Mouse (Mus musculus): ENCODE results near the gene Thra.

GRCm38 (mm10) chr11:98808417-98808816 is 68.0 kb downstream of the Thra start:
- TF ChIP-seq EP300 (IDR thresholded peaks at IDR 0.05; ENCODE audit: insufficient read depth, low read depth, low read length) (no peak), CTCF (IDR thresholded peaks at IDR 0.05) (no peak)
